Mouse (Mus musculus) heart, embryonic 14.5 days (tissue): Measurements from ENCODE around the gene Tsen34. TPM values are rescaled to one million over a fixed set of nuclear protein-coding genes. Genes with fewer than 3 reads are reported as not detected.

ENCODE experiments used
- ATAC-seq: fragments of 200-750 bp; cut with Nextera tagmentation; 2 replicates; pipeline ENCODE4 v1.8.0; 2017; ENCODE audit warnings: low read depth, moderate TSS enrichment; ENCODE audit not compliant: insufficient number of reproducible peaks, insufficient read depth, low FRiP score
- H3K27ac ChIP-seq, 2 experiments: fragments of 200-500 bp in 1 of 2; fragments of 300-500 bp in 1 of 2; sonication (generic) in 1 of 2; replicated peaks in 1 of 2; 2 replicates each; pipeline ENCODE4 v1.5.1; 2012 to 2014; ENCODE audit warnings: low read depth in 2 of 2, low read length in 2 of 2, control low read depth in 1 of 2, mild to moderate bottlenecking in 1 of 2, mixed read lengths in 1 of 2; ENCODE audit not compliant: control insufficient read depth in 1 of 2, insufficient read depth in 1 of 2
- H3K27me3 ChIP-seq: fragments of 300-500 bp; sonication (generic); 2 replicates; pipeline ENCODE4 v1.6.1; 2014; ENCODE audit warnings: mild to moderate bottlenecking, low read length, control low read depth; ENCODE audit not compliant: control insufficient read depth, insufficient read depth
- H3K36me3 ChIP-seq: fragments of 300-500 bp; sonication (generic); 2 replicates; pipeline ENCODE4 v1.6.1; 2014; ENCODE audit warnings: mild to moderate bottlenecking, control low read depth, low read length, mixed read lengths; ENCODE audit not compliant: control insufficient read depth, insufficient read depth
- H3K4me1 ChIP-seq, 2 experiments: fragments of 200-500 bp in 1 of 2; fragments of 300-500 bp in 1 of 2; sonication (generic) in 1 of 2; 2 replicates each; pipeline ENCODE4 v1.6.1; 2012 to 2014; ENCODE audit warnings: low read length in 2 of 2, control low read depth in 1 of 2, mixed read lengths in 1 of 2; ENCODE audit not compliant: control insufficient read depth in 2 of 2, insufficient read depth in 2 of 2
- H3K4me2 ChIP-seq: fragments of 300-500 bp; sonication (generic); 2 replicates; pipeline ENCODE4 v1.6.1; 2014; ENCODE audit warnings: mild to moderate bottlenecking, low read length
- H3K4me3 ChIP-seq, 2 experiments: fragments of 200-500 bp in 1 of 2; fragments of 300-500 bp in 1 of 2; sonication (generic) in 1 of 2; 2 replicates each; pipeline ENCODE4 v1.5.1; 2012 to 2014; ENCODE audit warnings: low read length in 2 of 2, mild to moderate bottlenecking in 2 of 2, control low read depth in 1 of 2, low read depth in 1 of 2, moderate library complexity in 1 of 2; ENCODE audit not compliant: control insufficient read depth in 1 of 2, insufficient read depth in 1 of 2
- H3K9ac ChIP-seq: fragments of 300-500 bp; sonication (generic); 2 replicates; pipeline ENCODE4 v1.6.1; 2014; ENCODE audit warnings: mild to moderate bottlenecking, low read length
- H3K9me3 ChIP-seq: fragments of 300-500 bp; sonication (generic); 2 replicates; pipeline ENCODE4 v1.6.1; 2016; ENCODE audit warnings: low read length, control low read depth; ENCODE audit not compliant: control insufficient read depth
- WGBS: fragments of 180-500 bp; shearing (Covaris S2); extraction: QIAGEN DNeasy Blood & Tissue Kit; methylation state at CpG from one replicate; pipeline ENCODE4 v1.1.7; 2014; 5-methylcytosine and 5-hydroxymethylcytosine counted together
- polyA plus RNA-seq: library from polyadenylated mRNA; unstranded; fragments of >200 nt; fragmentation: Nextera tagmentation; extraction: Ambion mirVana; gene quantifications from 2 replicates; pipeline ENCODE4 v1.2.1, GENCODE M21; 2014

Tsen34 gene
- polyA plus RNA-seq, 1 experiment from 2014 or later, result 234 TPM

- ATAC-seq, result no peak
- WGBS, result 74% methylated on average over 3 of the region's 3 CpGs
- no peak overlapping the region for H3K4me3 ChIP-seq
- no peak overlapping the region for H3K4me2 ChIP-seq
- H3K36me3 ChIP-seq, result 0 out of 2 replicates have a peak, but pooled peaks cover 5% of the 10 kb centered on the region
- no peak overlapping the region for H3K9ac ChIP-seq
- H3K27ac ChIP-seq, result no peak overlapping the region
- H3K27me3 ChIP-seq, result no peaks in the 10 kb centered on the region
- no peaks in the 10 kb centered on the region for H3K4me1 ChIP-seq
- H3K9me3 ChIP-seq, result no peaks in the 10 kb centered on the region
Observed at GRCm38 (mm10) chr7:3675228-3675548, 17.5 kb upstream of the Tsen34 start.

GRCm38 (mm10) chr7:3676371-3676770, 16.3 kb upstream of the Tsen34 start:
- Histone ChIP-seq H3K9ac (no peak overlapping the region), H3K4me2 (no peak overlapping the region), H3K27ac (no peak overlapping the region), H3K36me3 (0 out of 2 replicates have a peak, but pooled peaks cover 9% of the 10 kb centered on the region), H3K27me3 (no peaks in the 10 kb centered on the region), H3K4me3 (no peak overlapping the region), H3K9me3 (no peaks in the 10 kb centered on the region), H3K4me1 (no peaks in the 10 kb centered on the region)
- WGBS, result 84% methylated on average over 12 of the region's 12 CpGs
- ATAC-seq, result no peak

GRCm38 (mm10) chr7:3677342-3677741, 15.3 kb upstream of the Tsen34 start, which contains the start of gene Tmc4:
Tmc4 (minus strand) TSS chr7:3677553.
- Histone ChIP-seq H3K9ac (no peak within 1 kb of the TSS), H3K27ac (no peak within 1 kb of the TSS), H3K36me3 (0 out of 2 replicates have a peak, but pooled peaks cover 9% of the 10 kb centered on the region), H3K4me1 (no peaks in the 10 kb centered on the region), H3K4me2 (no peak within 1 kb of the TSS), H3K9me3 (no peaks in the 10 kb centered on the region), H3K4me3 (no peak within 1 kb of the TSS), H3K27me3 (no peaks in the 10 kb centered on the region)
- ATAC-seq, result no peak
- WGBS, result 58% methylated on average over 9 of the region's 9 CpGs

- H3K36me3 ChIP-seq, result peaks cover 55% of the 10 kb centered on the region
- H3K4me3 ChIP-seq, result no peak overlapping the region
- H3K27ac ChIP-seq, result no peak overlapping the region
- no peaks in the 10 kb centered on the region for H3K4me1 ChIP-seq
- 85% methylated on average over 10 of the region's 10 CpGs for WGBS
- H3K9me3 ChIP-seq, result no peaks in the 10 kb centered on the region
- H3K4me2 ChIP-seq, result no peak overlapping the region
- H3K27me3 ChIP-seq, result no peaks in the 10 kb centered on the region
- no peak for ATAC-seq
- H3K9ac ChIP-seq, result no peak overlapping the region
Observed at GRCm38 (mm10) chr7:3683908-3684550, 8.6 kb upstream of the Tsen34 start.

GRCm38 (mm10) chr7:3684698-3685097, 8.0 kb upstream of the Tsen34 start:
- Histone ChIP-seq H3K4me2 (no peak overlapping the region), H3K4me1 (no peaks in the 10 kb centered on the region), H3K27ac (no peak overlapping the region), H3K27me3 (no peaks in the 10 kb centered on the region), H3K4me3 (no peak overlapping the region), H3K9me3 (no peaks in the 10 kb centered on the region), H3K36me3 (peaks cover 51% of the 10 kb centered on the region), H3K9ac (no peak overlapping the region)
- ATAC-seq, result no peak
- 88% methylated on average over 8 of the region's 8 CpGs for WGBS

GRCm38 (mm10) chr7:3685400-3686187, 7.1 kb upstream of the Tsen34 start:
- Histone ChIP-seq H3K27me3 (no peaks in the 10 kb centered on the region), H3K4me1 (no peaks in the 10 kb centered on the region), H3K9ac (no peak overlapping the region), H3K4me2 (no peak overlapping the region), H3K27ac (no peak overlapping the region), H3K9me3 (no peaks in the 10 kb centered on the region), H3K4me3 (no peak overlapping the region), H3K36me3 (peaks cover 50% of the 10 kb centered on the region)
- ATAC-seq, result no peak
- 88% methylated on average over 31 of the region's 31 CpGs for WGBS

GRCm38 (mm10) chr7:3691919-3692318, 744 bp upstream of the Tsen34 start:
- Histone ChIP-seq H3K4me2 (peak overlapping the region; percentile 76), H3K27me3 (no peaks in the 10 kb centered on the region), H3K27ac (0 out of 4 replicates have a peak overlapping the region, but pooled peaks of 1 of the 2 experiments have one; percentile 98), H3K4me1 (peaks cover 13 to 16% of the 10 kb centered on the region in 2 experiments), H3K9ac (peak overlapping the region; percentile 85), H3K9me3 (no peaks in the 10 kb centered on the region), H3K36me3 (peaks cover 34% of the 10 kb centered on the region), H3K4me3 (peak overlapping the region; percentile 59 to 66)
- 34% methylated on average over 3 of the region's 3 CpGs for WGBS
- no peak for ATAC-seq
